Mouse (Mus musculus): ENCODE results near the gene Nanos3.

- TF ChIP-seq MAFK (IDR thresholded peaks at IDR 0.05; ENCODE audit: insufficient replicate concordance, low read length) (no peak), CTCF (conservative IDR thresholded peaks at IDR 0.05 in 1 of 2, IDR thresholded peaks at IDR 0.05 in 1 of 2; ENCODE audit: low read depth in 2 of 2, low read length in 2 of 2) (peak in 1 of 2 experiments; percentile 52; a peak in 2 of 4 replicates), USF1 (IDR thresholded peaks at IDR 0.05; ENCODE audit: low read depth, low read length) (no peak), MAZ (IDR thresholded peaks at IDR 0.05; ENCODE audit: low read depth, low read length) (no peak), KAT2A (IDR thresholded peaks at IDR 0.05; ENCODE audit: insufficient replicate concordance, low read length) (no peak), EP300 (IDR thresholded peaks at IDR 0.05; ENCODE audit: low read length) (no peak), TCF12 (IDR thresholded peaks at IDR 0.05; ENCODE audit: low read depth, low read length) (no peak), POLR2AphosphoS2 (IDR thresholded peaks at IDR 0.05; ENCODE audit: low read depth, low read length) (no peak)
Observed at GRCm38 (mm10) chr8:84230735-84231134, 45.7 kb upstream of the Nanos3 start.

Data from CH12.LX (cell line).